Comparison of ENCODE assay signal across 28 mouse cellular contexts in genomic region chr8:110036156-110036555, GRCm38 (mm10). TPM values are rescaled to one million over a fixed set of nuclear protein-coding genes. Genes with fewer than 3 reads are reported as not detected.
A peak's percentile ranks its signal among the peaks of the same experiment; 100 is the strongest.
DNase-seq lines count a peak whose midpoint lies in the region.
"Had no signal": no experiment of that assay in that cellular context is flagged by ENCODE, and none has a peak within 500 bp of the region (broad histone marks: within the 10 kb centered on the region; RNA-seq: fewer than 3 reads in every experiment).

No protein-coding gene starts in this region.

- H3K27ac ChIP-seq in heart, embryonic 10.5 days = 0 out of 2 replicates have a peak overlapping the region, but pooled peaks have one; percentile 16
- H3K27ac ChIP-seq: embryonic facial prominence, embryonic 10.5 days; forebrain, embryonic 13.5 days; heart, adult 2 months; hindbrain, embryonic 12.5 days; intestine, embryonic 15.5 days; limb, embryonic 15.5 days; liver, embryonic 15.5 days; midbrain, embryonic 12.5 days had no signal

- H3K36me3 ChIP-seq in heart, embryonic 10.5 days = no peaks in the 10 kb centered on the region
- H3K36me3 ChIP-seq: embryonic facial prominence, embryonic 10.5 days; G1E; hindbrain, embryonic 12.5 days; intestine, embryonic 15.5 days; limb, embryonic 15.5 days; liver, embryonic 15.5 days; midbrain, embryonic 12.5 days had no signal

- no peaks in the 10 kb centered on the region for H3K27me3 ChIP-seq in heart, embryonic 10.5 days (ENCODE audit: insufficient read depth, poor library complexity, severe bottlenecking)
- H3K27me3 ChIP-seq: forebrain, embryonic 13.5 days; hindbrain, embryonic 12.5 days; intestine, embryonic 15.5 days; limb, embryonic 15.5 days; liver, embryonic 15.5 days; midbrain, embryonic 12.5 days had no signal

- intact Hi-C loops in left cerebral cortex, postnatal 14 days (cut with DNase I) = no loop called here

- WGBS in heart, embryonic 10.5 days = 67% methylated on average over 2 of the region's 2 CpGs

- peak; percentile 12 for DNase-seq in adrenal gland, postnatal 25 days
- DNase-seq in adrenal gland, postnatal 4 days (ENCODE audit: low spot score in 2 of 2) = no peak
- no peak for DNase-seq in heart, embryonic 10.5 days (ENCODE audit: low spot score)
- no peak for DNase-seq in heart, postnatal 4 days
- DNase-seq in ovary, postnatal 36 days (ENCODE audit: low spot score) = peak; percentile 11
- DNase-seq in ovary, postnatal 10 days (ENCODE audit: low spot score) = no peak
- DNase-seq in layer of hippocampus, adult 9-10 months (ENCODE audit: low spot score) = peak; percentile 7
- no peak for DNase-seq in left cerebral cortex, postnatal 14 days (ENCODE audit: low spot score in 2 of 2)
- DNase-seq: cerebellum, adult 11-12 months; gastrocnemius, postnatal 14 days; heart, adult 2 months; kidney, adult 9 months; kidney, postnatal 25 days; thymus, postnatal 4 days had no signal

- H3K4me3 ChIP-seq in heart, embryonic 10.5 days = no peak overlapping the region
- H3K4me3 ChIP-seq: embryonic facial prominence, embryonic 10.5 days; forebrain, embryonic 13.5 days; heart, adult 2 months; hindbrain, embryonic 12.5 days; intestine, embryonic 15.5 days; limb, embryonic 15.5 days; liver, embryonic 15.5 days; midbrain, embryonic 12.5 days; myocyte had no signal

- H3K9me3 ChIP-seq in heart, embryonic 10.5 days = no peaks in the 10 kb centered on the region
- H3K9me3 ChIP-seq: embryonic facial prominence, embryonic 10.5 days; forebrain, embryonic 13.5 days; hindbrain, embryonic 12.5 days; intestine, embryonic 15.5 days; limb, embryonic 15.5 days; liver, embryonic 15.5 days; midbrain, embryonic 12.5 days had no signal

- peaks cover 46% of the 10 kb centered on the region for H3K4me1 ChIP-seq in heart, embryonic 10.5 days
- H3K4me1 ChIP-seq: hindbrain, embryonic 12.5 days; liver, embryonic 15.5 days had no signal

RNA-seq across cellular contexts. Expression of gene Chst4, which starts 3.4 kb away (rescaled TPM):
- total RNA-seq in adrenal gland, postnatal 25 days (2021) = 0.27 and 0.62 TPM in 2 replicates
- total RNA-seq in adrenal gland, postnatal 4 days (2021) = 1 to 10 TPM; 1.6 to 2.3 TPM
- 0.15 TPM in 1 of 2 replicates, not detected in the other for polyA plus RNA-seq in heart, embryonic 10.5 days (2016; fragmentation: Nextera tagmentation; extraction: Ambion mirVana)
- 1 to 10 TPM; 2.1 to 4.0 TPM for total RNA-seq in heart, postnatal 4 days (2021)
- total RNA-seq in left cerebral cortex, postnatal 14 days (2021) = not detected
- total RNA-seq: common myeloid progenitor, adult 5-6 weeks; G1E; gastrocnemius, postnatal 14 days; layer of hippocampus, postnatal 14 days had no signal
- polyA plus RNA-seq: activated CD4-positive, CD25-positive, alpha-beta regulatory T cell, adult 4 months; embryonic facial prominence, embryonic 10.5 days; forebrain, embryonic 13.5 days; G1E; hindbrain, embryonic 12.5 days; limb, embryonic 15.5 days; liver, embryonic 15.5 days; midbrain, embryonic 12.5 days; myocyte; neural tube, embryonic 14.5 days had no signal

RNA-seq across cellular contexts. Expression of gene Zfp612, which starts 43.4 kb away (rescaled TPM):
- total RNA-seq in adrenal gland, postnatal 25 days (2021) = 9.0 and 10.0 TPM in 2 replicates
- total RNA-seq in adrenal gland, postnatal 4 days (2021) = 10 to 100 TPM in 1 of 2 experiments, 1 to 10 TPM in 1; 8.2 to 10.8 TPM
- 6.3 and 6.7 TPM in 2 replicates for polyA plus RNA-seq in heart, embryonic 10.5 days (2016; fragmentation: Nextera tagmentation; extraction: Ambion mirVana)
- total RNA-seq in heart, postnatal 4 days (2021) = 1 to 10 TPM; 6.2 to 6.3 TPM
- total RNA-seq in left cerebral cortex, postnatal 14 days (2021) = 10 to 100 TPM; 29.6 to 30.4 TPM
- polyA plus RNA-seq: G1E, myocyte had no signal

RNA-seq across cellular contexts. Expression of gene Tat, which starts 45.9 kb away (rescaled TPM):
- 6.9 TPM in 1 of 2 replicates, not detected in the other for total RNA-seq in adrenal gland, postnatal 25 days (2021)
- total RNA-seq in adrenal gland, postnatal 4 days (2021) = 1 to 10 TPM in 1 of 2 experiments, under 1 TPM in 1; 0.48 to 8.8 TPM
- polyA plus RNA-seq in heart, embryonic 10.5 days (2016; fragmentation: Nextera tagmentation; extraction: Ambion mirVana) = not detected in 2 replicates
- total RNA-seq in heart, postnatal 4 days (2021) = under 1 TPM in 1 of 2 experiments, not detected in 1; 0.14 TPM
- not detected for total RNA-seq in left cerebral cortex, postnatal 14 days (2021)
- total RNA-seq: common myeloid progenitor, adult 5-6 weeks; gastrocnemius, postnatal 14 days; layer of hippocampus, postnatal 14 days; left cerebral cortex, postnatal 25 days had no signal
- polyA plus RNA-seq: activated CD4-positive, CD25-positive, alpha-beta regulatory T cell, adult 4 months; embryonic facial prominence, embryonic 10.5 days; forebrain, embryonic 13.5 days; G1E; hindbrain, embryonic 12.5 days; intestine, embryonic 15.5 days; limb, embryonic 15.5 days; midbrain, embryonic 12.5 days; myocyte; neural tube, embryonic 14.5 days had no signal

Comparison
In these comparisons a context has a peak if more than half of its experiments do, and no peak if none do; other contexts are left out.
1. DNase-seq: peak in adrenal gland, postnatal 25 days (single experiment), ovary, postnatal 36 days (single experiment) and layer of hippocampus, adult 9-10 months (single experiment); none in adrenal gland, postnatal 4 days (0 of 2), heart, embryonic 10.5 days (single experiment), heart, postnatal 4 days (single experiment), ovary, postnatal 10 days (single experiment) and left cerebral cortex, postnatal 14 days (0 of 2).